Mouse (Mus musculus) G1E-ER4 (cell line): ENCODE data around the gene Phf5a. TPM values are rescaled to one million over a fixed set of nuclear protein-coding genes. Genes with fewer than 3 reads are reported as not detected.

Experiments
- GATA1 ChIP-seq: IDR thresholded peaks from one replicate; pipeline ENCODE4 v1.8.0; 2012; ENCODE audit warnings: low read length, inconsistent platforms
- polyA plus RNA-seq: library from polyadenylated mRNA; stranded (reverse); fragments of >175 nt; gene quantifications from 2 replicates; pipeline ENCODE4 v1.2.3, GENCODE M21; 2012

Phf5a gene
- polyA plus RNA-seq, 1 experiment, result 5.0 TPM

- TF ChIP-seq GATA1, result no peak
Observed at GRCm38 (mm10) chr15:81891822-81892580, 20.3 kb upstream of the Phf5a start.

- no peak for TF ChIP-seq GATA1
Observed at GRCm38 (mm10) chr15:81891140-81891802, 19.6 kb upstream of the Phf5a start.

GRCm38 (mm10) chr15:81889175-81889574 is 17.5 kb upstream of the Phf5a start:
- TF ChIP-seq GATA1, result no peak

GRCm38 (mm10) chr15:81886795-81887550 is 15.3 kb upstream of the Phf5a start:
- no peak for TF ChIP-seq GATA1

- no peak for TF ChIP-seq GATA1
Observed at GRCm38 (mm10) chr15:81885418-81885934, 13.8 kb upstream of the Phf5a start.

- no peak for TF ChIP-seq GATA1
Observed at GRCm38 (mm10) chr15:81882348-81882747, 10.6 kb upstream of the Phf5a start.

GRCm38 (mm10) chr15:81879531-81880401 is 8.1 kb upstream of the Phf5a start:
- no peak for TF ChIP-seq GATA1

GRCm38 (mm10) chr15:81872262-81873136 is 788 bp upstream of the Phf5a start, which contains the start of gene Aco2:
Gene Aco2, plus strand, starts transcription at chr15:81872309.
- no peak for TF ChIP-seq GATA1

- no peak for TF ChIP-seq GATA1
Observed at GRCm38 (mm10) chr15:81869985-81870384, 1.7 kb downstream of the Phf5a start.

GRCm38 (mm10) chr15:81864238-81864637 is 7.5 kb downstream of the Phf5a start:
- TF ChIP-seq GATA1, result no peak

GRCm38 (mm10) chr15:81860471-81861135 is 11.1 kb downstream of the Phf5a start:
- no peak for TF ChIP-seq GATA1

GRCm38 (mm10) chr15:81859330-81860255 is 12.1 kb downstream of the Phf5a start:
- TF ChIP-seq GATA1, result no peak
